Mouse (Mus musculus) embryonic facial prominence, embryonic 15.5 days (tissue): ENCODE measurements at regions not wholly inside any gene's neighbourhood (a gene's known extent, or its start where the extent isn't known, plus 50 kb on each side); places are given as distances from the start of the nearest gene placed in this dataset.

Experiments used
- ATAC-seq: fragments of 200-750 bp; cut with Nextera tagmentation; 2 replicates; pipeline ENCODE4 v1.8.0; 2017; ENCODE audit warnings: low read depth, moderate TSS enrichment; ENCODE audit not compliant: insufficient number of reproducible peaks, low FRiP score, low TSS enrichment
- H3K27ac ChIP-seq: fragments of 300-500 bp; sonication (generic); replicated peaks from 2 replicates; pipeline ENCODE4 v1.5.1; 2015; ENCODE audit warnings: mild to moderate bottlenecking, inconsistent platforms
- H3K27me3 ChIP-seq: fragments of 300-500 bp; sonication (generic); 2 replicates; pipeline ENCODE4 v1.6.1; 2015; ENCODE audit warnings: inconsistent platforms
- H3K36me3 ChIP-seq: fragments of 300-500 bp; sonication (generic); 2 replicates; pipeline ENCODE4 v1.6.1; 2015; ENCODE audit warnings: mild to moderate bottlenecking, inconsistent platforms
- H3K4me1 ChIP-seq: fragments of 300-500 bp; sonication (generic); 2 replicates; pipeline ENCODE4 v1.6.1; 2015; ENCODE audit warnings: inconsistent platforms
- H3K4me2 ChIP-seq: fragments of 300-500 bp; sonication (generic); replicated peaks from 2 replicates; pipeline ENCODE4 v1.6.1; 2015; ENCODE audit warnings: mild to moderate bottlenecking, inconsistent platforms
- H3K4me3 ChIP-seq: fragments of 300-500 bp; sonication (generic); replicated peaks from 2 replicates; pipeline ENCODE4 v1.5.1; 2015; ENCODE audit warnings: mild to moderate bottlenecking, inconsistent platforms
- H3K9ac ChIP-seq: fragments of 300-500 bp; sonication (generic); 2 replicates; pipeline ENCODE4 v1.6.1; 2015; ENCODE audit warnings: inconsistent platforms
- H3K9me3 ChIP-seq: fragments of 300-500 bp; sonication (generic); replicated peaks from 2 replicates; pipeline ENCODE4 v1.6.1; 2016; ENCODE audit warnings: inconsistent platforms
- WGBS: fragments of 180-500 bp; shearing (Covaris S2); methylation state at CpG from one replicate; pipeline ENCODE4 v1.1.7; 2015; 5-methylcytosine and 5-hydroxymethylcytosine counted together
- microRNA counts: library from miRNA; unstranded; fragments of <30 nt; microRNA quantifications from one replicate; lab custom pipeline; 2016
- microRNA-seq: library from miRNA; unstranded; fragments of <30 nt; microRNA quantifications from one replicate; pipeline ENCODE4, GENCODE M21; 2016; ENCODE audit warnings: borderline number of aligned reads

DNA sequence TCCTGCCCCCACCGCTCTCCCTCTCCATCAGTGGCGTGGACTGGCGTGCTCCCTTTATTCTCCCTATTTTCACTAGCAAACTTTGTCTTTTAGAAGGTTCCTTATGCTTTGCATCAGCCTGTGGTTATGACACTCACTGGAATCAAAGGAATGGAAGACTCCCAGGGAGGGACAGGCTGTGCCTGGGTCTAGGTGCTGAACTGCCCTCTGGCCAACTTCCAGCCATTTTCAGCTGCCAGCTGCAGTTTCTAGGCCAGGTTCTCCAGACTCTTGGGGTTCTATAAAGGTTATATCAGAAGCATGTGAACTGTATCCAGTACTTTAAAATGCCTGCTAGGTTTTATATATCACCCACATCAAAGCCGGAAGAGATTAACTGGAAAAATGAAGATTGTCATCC lies 50.2 kb upstream of the Mkln1 start:
- Histone ChIP-seq H3K4me2 (no peak overlapping the region), H3K27me3 (no peaks in the 10 kb centered on the region), H3K4me1 (no peaks in the 10 kb centered on the region), H3K36me3 (no peaks in the 10 kb centered on the region), H3K9me3 (no peaks in the 10 kb centered on the region), H3K4me3 (no peak overlapping the region), H3K9ac (no peak overlapping the region), H3K27ac (no peak overlapping the region)
- 90% methylated on average over 4 of the region's 4 CpGs for WGBS
- no peak for ATAC-seq

MicroRNAs encoded in the stretch of these regions (microRNA counts, 519-probe panel; counts per million panel counts)
- 3,081 counts per million, percentile 74 among the panel's probes with 10 or more counts for microRNA mmu-miR-29a (lab: Ali Mortazavi, UCI)

Small RNA genes in the stretch of these regions (microRNA-seq; reads per million reads assigned to microRNA genes)
- 136 reads per million, percentile 58 among the genes with 10 or more reads in this experiment for gene Mir29a
- 3.1 reads per million, percentile 14 among the genes with 10 or more reads in this experiment for gene Mir29b-1
